Mouse (Mus musculus): Measurements from ENCODE around the gene Gfpt1.
"Not testable (repeated sequence)": the region's sequence is repeated elsewhere in the genome, so short reads cannot be mapped to it uniquely, and the experiment has no call there.

Gfpt1 gene

GRCm38 (mm10) chr6:87043131-87043516, 478 bp downstream of the Gfpt1 start:
- DNase-seq: peak in 1 of 2 experiments; percentile 7

DNA sequence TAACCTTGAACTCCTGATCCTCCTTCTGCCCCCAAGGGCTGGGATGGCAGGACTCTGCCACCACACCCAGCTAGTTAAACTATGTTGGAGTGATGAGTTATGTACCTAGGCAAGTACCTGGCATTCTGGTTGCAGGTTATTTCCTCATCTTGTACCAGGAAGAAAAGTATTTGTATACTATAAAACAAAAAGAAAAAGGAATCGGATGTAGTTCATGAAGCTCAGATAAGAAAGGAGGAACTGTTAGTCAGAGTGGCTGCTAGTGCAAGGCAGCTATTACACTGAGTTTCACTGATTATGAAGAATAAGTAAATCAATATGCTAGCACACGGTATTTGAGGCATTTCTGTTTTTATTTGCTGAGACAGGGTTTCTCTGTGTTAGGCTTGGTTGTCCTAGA, 2.2 kb downstream of the Gfpt1 start:
- DNase-seq: peak in 1 of 2 experiments; percentile 10

- no peak for DNase-seq
Measured at GRCm38 (mm10) chr6:87045507-87045906, 2.9 kb downstream of the Gfpt1 start.

DNA sequence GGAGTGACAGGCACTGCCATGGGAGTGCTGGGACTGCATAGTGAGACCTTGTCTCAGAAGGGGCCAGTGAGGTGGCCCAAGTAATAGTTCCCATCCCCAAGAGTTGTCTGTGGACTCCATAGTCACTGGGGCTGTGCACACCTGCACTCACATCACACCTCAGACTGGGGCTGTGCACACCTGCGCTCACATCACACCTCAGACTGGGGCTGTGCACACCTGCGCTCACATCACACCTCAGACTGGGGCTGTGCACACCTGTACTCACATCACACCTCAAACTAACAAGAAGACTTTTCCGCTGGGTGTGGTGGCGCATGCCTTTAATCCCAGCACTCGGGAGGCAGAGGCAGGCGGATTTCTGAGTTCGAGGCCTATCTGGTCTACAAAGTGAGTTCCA, 6.1 kb downstream of the Gfpt1 start:
- DNase-seq: not testable (repeated sequence)

DNA sequence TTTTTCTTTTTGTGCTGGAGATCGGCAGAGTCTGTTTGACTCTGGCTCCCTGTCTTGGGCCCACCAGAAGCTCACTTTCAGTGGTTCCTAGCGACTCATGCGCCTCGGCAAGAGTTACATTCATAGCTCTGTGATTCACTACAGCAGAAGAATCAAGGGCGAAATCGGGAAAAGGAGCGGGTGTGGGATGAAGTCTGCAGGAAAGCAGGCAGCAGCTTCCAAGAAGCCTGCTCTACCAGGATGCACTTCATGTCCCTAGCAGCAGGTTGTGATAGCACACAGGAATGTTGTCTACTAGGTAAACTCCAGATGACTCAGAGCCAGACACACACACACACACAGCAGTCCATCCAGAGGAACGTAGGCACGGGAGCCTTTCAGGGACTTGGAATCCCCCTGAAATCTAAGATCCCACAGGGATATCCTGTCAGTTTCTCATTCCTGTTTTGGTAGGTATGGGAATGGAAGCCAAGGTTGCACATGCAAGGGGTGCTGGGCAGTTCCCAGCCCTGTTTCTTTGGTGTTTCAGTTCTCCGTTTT, 9.3 kb downstream of the Gfpt1 start:
- DNase-seq: no peak

GRCm38 (mm10) chr6:87054193-87054592, 11.5 kb downstream of the Gfpt1 start:
- no peak for DNase-seq

- DNase-seq: no peak
Measured at GRCm38 (mm10) chr6:87059754-87060153, 17.1 kb downstream of the Gfpt1 start.

- DNase-seq: no peak
Measured at GRCm38 (mm10) chr6:87063586-87063985, 20.9 kb downstream of the Gfpt1 start.

- DNase-seq: no peak
Measured at GRCm38 (mm10) chr6:87068209-87068608, 25.6 kb downstream of the Gfpt1 start.

DNA sequence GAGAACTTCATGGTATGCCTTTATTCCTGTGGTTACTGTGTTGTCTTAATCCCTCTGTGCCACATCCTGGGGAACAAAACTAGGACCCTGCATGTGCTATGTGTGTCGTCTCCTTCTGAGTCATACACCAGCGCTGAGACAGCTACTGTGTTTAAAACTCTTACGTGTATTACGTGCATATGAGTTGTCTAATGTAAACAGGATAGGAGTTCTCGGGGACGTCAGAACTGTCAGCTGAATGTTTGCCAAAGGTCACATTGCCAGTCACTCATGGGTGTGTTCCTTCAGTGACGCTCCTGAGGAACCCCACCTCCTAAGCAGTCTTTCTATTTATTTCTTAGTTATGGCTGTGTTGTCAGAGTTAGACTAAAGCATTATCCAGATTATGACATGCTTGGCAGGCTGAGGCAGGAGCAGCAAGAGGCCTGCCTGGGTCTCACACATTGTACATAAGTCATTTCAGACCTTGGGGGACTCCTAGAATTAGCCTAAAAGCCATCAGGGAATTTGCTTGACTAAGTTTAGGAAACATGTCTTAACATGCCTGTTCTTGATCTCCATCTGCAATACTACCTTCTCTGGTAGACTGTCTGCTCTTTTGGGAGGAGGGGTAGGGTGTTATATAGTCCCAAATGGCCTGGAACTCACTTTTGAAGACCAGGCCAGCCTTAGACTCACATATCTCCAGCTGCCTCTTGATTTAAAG, 26.7 kb downstream of the Gfpt1 start:
- peak; percentile 44 to 69 for DNase-seq

DNA sequence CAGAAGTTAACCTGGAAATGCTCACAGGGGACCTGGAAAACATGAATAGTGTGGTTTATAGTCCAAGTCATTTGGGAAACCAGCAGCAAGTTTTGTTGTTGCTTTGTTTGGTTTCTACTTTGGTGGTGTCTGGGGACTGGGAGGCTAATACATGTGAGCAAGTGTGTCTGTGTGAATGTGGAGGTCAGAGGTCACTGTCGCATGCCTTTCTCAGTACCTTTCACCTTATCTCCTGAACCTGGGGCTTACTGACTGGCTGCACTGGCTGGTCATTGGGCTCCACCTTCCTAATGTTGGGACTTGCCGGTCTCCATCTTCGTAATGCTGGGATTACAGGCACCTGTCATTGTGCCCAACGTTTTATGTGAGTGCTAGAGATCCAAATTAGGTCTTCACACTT, 28.0 kb downstream of the Gfpt1 start:
- DNase-seq: no peak

GRCm38 (mm10) chr6:87072759-87073158, 30.1 kb downstream of the Gfpt1 start:
- no peak for DNase-seq

GRCm38 (mm10) chr6:87075092-87075685, 32.5 kb downstream of the Gfpt1 start:
- no peak for DNase-seq

- DNase-seq: no peak
Measured at GRCm38 (mm10) chr6:87079457-87079856, 36.8 kb downstream of the Gfpt1 start.

DNA sequence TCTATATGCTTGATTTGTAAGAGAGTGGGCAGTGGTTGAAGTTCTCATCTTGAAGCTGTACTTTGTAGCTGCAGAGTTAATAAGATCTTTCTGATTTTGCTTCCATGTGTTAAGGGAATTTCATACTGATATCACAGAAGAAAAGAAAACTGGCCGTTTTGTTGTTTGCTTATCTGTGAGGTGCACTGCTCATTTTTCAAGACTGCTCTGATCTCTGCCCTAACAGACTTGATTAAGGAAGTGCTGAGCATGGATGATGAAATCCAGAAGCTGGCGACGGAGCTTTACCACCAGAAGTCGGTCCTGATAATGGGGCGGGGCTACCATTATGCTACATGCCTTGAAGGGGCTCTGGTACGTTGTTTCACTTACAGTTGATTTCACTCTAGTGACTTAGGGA, 42.4 kb downstream of the Gfpt1 start:
- peak in 1 of 2 experiments; percentile 21 for DNase-seq

DNA sequence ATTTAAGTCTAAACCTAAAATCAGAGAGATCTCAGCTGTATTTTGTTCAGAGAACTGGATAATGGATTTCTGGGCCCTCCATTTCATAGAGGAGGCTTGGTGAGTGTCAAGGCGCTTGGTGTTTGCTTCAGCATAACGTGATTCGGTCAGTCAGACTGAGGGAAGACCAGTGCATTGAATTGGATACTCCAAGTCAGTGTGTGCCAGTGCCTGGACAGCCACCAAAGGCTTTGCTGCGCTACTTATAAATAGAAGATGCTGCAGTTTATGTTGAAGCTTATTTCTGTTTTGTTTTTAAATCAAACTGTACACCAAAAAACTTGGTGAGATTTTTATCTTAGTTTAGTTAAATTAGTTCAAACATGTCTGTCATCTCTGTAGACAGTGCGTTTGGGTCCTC, 45.7 kb downstream of the Gfpt1 start:
- DNase-seq: no peak

GRCm38 (mm10) chr6:87090877-87091276, 48.2 kb downstream of the Gfpt1 start:
- DNase-seq: no peak

GRCm38 (mm10) chr6:87092476-87092875, 49.8 kb downstream of the Gfpt1 start:
- no peak for DNase-seq

GRCm38 (mm10) chr6:87093631-87094030, 51.0 kb downstream of the Gfpt1 start:
- DNase-seq: not testable (repeated sequence)

GRCm38 (mm10) chr6:87099261-87099660, 56.6 kb downstream of the Gfpt1 start:
- no peak for DNase-seq

DNA sequence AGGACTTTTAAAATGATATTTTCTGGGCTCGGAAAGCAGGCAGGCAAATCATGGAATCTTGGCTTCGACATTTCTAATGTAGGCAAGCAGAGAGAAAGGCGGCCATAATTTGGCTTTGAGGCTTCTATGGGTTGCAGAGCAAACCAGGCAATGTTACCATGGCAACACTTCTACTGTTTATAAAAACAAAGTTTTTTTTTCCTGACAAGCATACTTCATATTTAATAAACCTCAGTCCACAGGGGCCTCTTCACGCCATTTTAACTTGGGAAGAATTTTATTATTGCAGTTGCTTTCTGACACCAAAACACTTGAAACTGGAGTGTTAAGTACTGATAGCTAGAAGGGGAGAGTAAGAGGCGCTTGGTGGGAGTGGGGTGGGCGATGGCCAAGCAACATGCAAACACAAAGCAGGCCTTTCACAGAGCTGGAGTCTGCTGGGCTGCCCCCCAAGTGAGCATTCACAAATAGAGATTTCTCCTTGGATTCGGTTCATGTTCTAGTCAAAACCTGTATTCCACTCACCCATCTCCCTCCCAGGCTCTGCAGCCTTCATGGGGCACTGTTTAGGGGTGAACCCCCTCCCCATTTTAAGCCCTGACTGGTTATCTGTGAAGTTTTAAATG, 57.1 kb downstream of the Gfpt1 start:
- peak in 1 of 2 experiments; percentile 36 for DNase-seq

DNA sequence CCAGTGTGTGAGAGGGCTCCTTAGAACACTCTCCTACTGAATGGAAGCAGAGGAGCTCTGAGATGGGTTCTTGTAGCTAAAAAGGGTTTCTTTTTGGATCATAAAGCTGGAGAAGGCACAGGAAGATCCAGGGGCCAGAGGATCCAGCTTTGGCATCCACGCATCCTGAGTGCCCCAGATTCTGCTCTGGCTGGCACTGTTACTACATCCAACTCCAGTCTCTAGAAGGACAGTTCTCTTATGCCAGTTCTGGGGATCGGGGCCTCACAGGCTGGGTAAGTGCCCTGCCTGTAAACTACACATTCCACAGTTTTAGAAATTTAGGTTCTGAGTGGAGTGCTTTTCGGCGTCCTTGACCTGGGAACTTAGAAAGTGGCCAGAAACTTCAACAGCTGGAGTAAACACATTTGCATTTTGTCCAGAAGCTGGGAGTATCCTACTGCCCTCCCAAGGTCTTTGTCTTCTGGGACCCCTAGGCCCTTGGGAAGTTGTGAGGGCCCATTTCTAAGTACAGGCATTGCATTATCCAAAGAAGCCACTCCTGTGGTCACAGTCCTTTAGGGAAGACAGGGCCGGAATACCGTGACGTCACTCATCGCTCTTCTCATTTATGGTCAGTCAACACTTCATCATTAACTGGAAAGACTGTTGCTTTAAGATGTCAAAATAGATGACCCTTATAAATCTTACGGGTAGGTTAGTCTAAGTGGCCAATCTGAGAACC, 57.8 kb downstream of the Gfpt1 start:
- no peak for DNase-seq

GRCm38 (mm10) chr6:87101281-87101954, 58.8 kb downstream of the Gfpt1 start:
- peak; percentile 83 to 87 for DNase-seq
